23 mouse cellular contexts compared by ENCODE assay signal in the genomic region with DNA sequence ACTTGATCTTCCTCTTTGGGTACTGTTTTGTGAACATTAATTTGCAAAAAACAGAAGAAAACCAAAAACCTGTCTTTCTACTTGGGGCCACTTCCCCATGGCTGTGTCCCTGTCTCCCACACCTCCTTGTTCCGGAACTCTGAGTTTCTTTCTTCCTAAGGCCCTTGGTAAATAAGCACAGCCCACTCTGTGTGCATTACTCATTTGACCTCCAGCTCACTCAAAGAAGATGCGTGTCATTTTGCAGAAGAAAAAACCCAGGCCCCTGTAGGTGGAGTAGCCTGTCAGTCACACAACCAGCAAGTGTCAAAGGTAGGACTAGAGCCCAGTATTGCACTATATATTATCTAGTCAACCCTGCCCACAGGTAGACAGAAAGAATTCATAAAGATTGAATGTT.
DNase-seq lines count a peak whose midpoint lies in the region; ATAC-seq and TF ChIP-seq lines count a peak whose summit lies in the region.
"Had no signal": no experiment of that assay in that cellular context is flagged by ENCODE, and none has a peak within 500 bp of the region (broad histone marks: within the 10 kb centered on the region; RNA-seq: fewer than 3 reads in every experiment).

No protein-coding gene starts in this region.

- 43% methylated on average over 2 of the region's 2 CpGs for WGBS in stomach, postnatal 0 days

- peak; percentile 6 for DNase-seq in lung, postnatal 36 days
- DNase-seq in lung, adult 18-20 months, result no peak
- DNase-seq in stomach, postnatal 0 days (ENCODE audit: low spot score), result peak; percentile 15
- no peak for DNase-seq in cerebellum, adult 11-12 months
- no peak for DNase-seq in right cerebral cortex, postnatal 36 days (ENCODE audit: low spot score in 2 of 2)
- DNase-seq: adrenal gland, postnatal 10 days; adrenal gland, postnatal 36 days; cerebellum, adult 2 months; cerebellum, adult 9-11 months; cerebellum, postnatal 25 days; forebrain, postnatal 0 days; gastrocnemius, adult 2 months; gastrocnemius, postnatal 25 days; heart, postnatal 36 days had no signal

- H3K27me3 ChIP-seq in stomach, postnatal 0 days (ENCODE audit: control insufficient read depth, insufficient read depth, low read length), result no peaks in the 10 kb centered on the region
- H3K27me3 ChIP-seq: embryonic facial prominence, embryonic 12.5 days; embryonic facial prominence, embryonic 15.5 days; hindbrain, embryonic 13.5 days had no signal

- no peak overlapping the region for H3K9ac ChIP-seq in stomach, postnatal 0 days (ENCODE audit: low read length)
- H3K9ac ChIP-seq: embryonic facial prominence, embryonic 12.5 days; embryonic facial prominence, embryonic 15.5 days; forebrain, postnatal 0 days; hindbrain, embryonic 13.5 days had no signal

- H3K4me1 ChIP-seq in stomach, postnatal 0 days (replicated peaks; ENCODE audit: control insufficient read depth, insufficient read depth), result no peaks in the 10 kb centered on the region
- H3K4me1 ChIP-seq: embryonic facial prominence, embryonic 12.5 days; embryonic facial prominence, embryonic 15.5 days; hindbrain, embryonic 10.5 days; hindbrain, embryonic 13.5 days had no signal

- no peak overlapping the region for H3K27ac ChIP-seq in stomach, postnatal 0 days (replicated peaks)
- H3K27ac ChIP-seq: embryonic facial prominence, embryonic 12.5 days; embryonic facial prominence, embryonic 15.5 days; gastrocnemius, adult 2 months; hindbrain, embryonic 10.5 days; hindbrain, embryonic 13.5 days had no signal

- TF ChIP-seq EP300 in stomach, postnatal 0 days (optimal IDR thresholded peaks at IDR 0.05), result no peak

- ATAC-seq in monocyte, adult 5-6 weeks (replicated peaks; ENCODE audit: insufficient number of reproducible peaks, low FRiP score, low TSS enrichment, poor library complexity, severe bottlenecking), result peak; percentile 63; the same call in 1 of the 2 replicates
- ATAC-seq in stomach, postnatal 0 days (ENCODE audit: low FRiP score, low TSS enrichment), result peak; percentile 67; the same call in 1 of the 2 replicates
- ATAC-seq: CD4-positive, CD25-positive, alpha-beta regulatory T cell, adult 4 months; forebrain, embryonic 14.5 days; forebrain, postnatal 0 days; hindbrain, embryonic 16.5 days had no signal

- no peak overlapping the region for H3K4me2 ChIP-seq in stomach, postnatal 0 days (replicated peaks; ENCODE audit: low read depth)
- H3K4me2 ChIP-seq: embryonic facial prominence, embryonic 12.5 days; embryonic facial prominence, embryonic 15.5 days; heart, embryonic 11.5 days; hindbrain, embryonic 13.5 days had no signal

- H3K36me3 ChIP-seq in stomach, postnatal 0 days (ENCODE audit: control insufficient read depth, insufficient read depth, low read length), result no peaks in the 10 kb centered on the region
- H3K36me3 ChIP-seq: embryonic facial prominence, embryonic 12.5 days; embryonic facial prominence, embryonic 15.5 days; hindbrain, embryonic 10.5 days; hindbrain, embryonic 13.5 days had no signal

- TF ChIP-seq CTCF in stomach, postnatal 0 days (IDR thresholded peaks at IDR 0.05; ENCODE audit: low read depth), result no peak

- H3K9me3 ChIP-seq in stomach, postnatal 0 days (ENCODE audit: control insufficient read depth, low read length), result no peaks in the 10 kb centered on the region
- H3K9me3 ChIP-seq: embryonic facial prominence, embryonic 12.5 days; embryonic facial prominence, embryonic 15.5 days; hindbrain, embryonic 10.5 days; hindbrain, embryonic 13.5 days had no signal

- no peak overlapping the region for H3K4me3 ChIP-seq in stomach, postnatal 0 days (ENCODE audit: low read depth, low read length)
- H3K4me3 ChIP-seq: embryonic facial prominence, embryonic 12.5 days; embryonic facial prominence, embryonic 15.5 days; gastrocnemius, adult 2 months; hindbrain, embryonic 10.5 days; hindbrain, embryonic 13.5 days had no signal

Comparison
In these comparisons a context has a peak if more than half of its experiments do, and no peak if none do; other contexts are left out.
1. DNase-seq: peak in lung, postnatal 36 days (single experiment) and stomach, postnatal 0 days (single experiment); none in lung, adult 18-20 months (0 of 2), cerebellum, adult 11-12 months (single experiment) and right cerebral cortex, postnatal 36 days (0 of 2).